Mouse (Mus musculus): ENCODE measurements around the gene Slc2a6.

DNA sequence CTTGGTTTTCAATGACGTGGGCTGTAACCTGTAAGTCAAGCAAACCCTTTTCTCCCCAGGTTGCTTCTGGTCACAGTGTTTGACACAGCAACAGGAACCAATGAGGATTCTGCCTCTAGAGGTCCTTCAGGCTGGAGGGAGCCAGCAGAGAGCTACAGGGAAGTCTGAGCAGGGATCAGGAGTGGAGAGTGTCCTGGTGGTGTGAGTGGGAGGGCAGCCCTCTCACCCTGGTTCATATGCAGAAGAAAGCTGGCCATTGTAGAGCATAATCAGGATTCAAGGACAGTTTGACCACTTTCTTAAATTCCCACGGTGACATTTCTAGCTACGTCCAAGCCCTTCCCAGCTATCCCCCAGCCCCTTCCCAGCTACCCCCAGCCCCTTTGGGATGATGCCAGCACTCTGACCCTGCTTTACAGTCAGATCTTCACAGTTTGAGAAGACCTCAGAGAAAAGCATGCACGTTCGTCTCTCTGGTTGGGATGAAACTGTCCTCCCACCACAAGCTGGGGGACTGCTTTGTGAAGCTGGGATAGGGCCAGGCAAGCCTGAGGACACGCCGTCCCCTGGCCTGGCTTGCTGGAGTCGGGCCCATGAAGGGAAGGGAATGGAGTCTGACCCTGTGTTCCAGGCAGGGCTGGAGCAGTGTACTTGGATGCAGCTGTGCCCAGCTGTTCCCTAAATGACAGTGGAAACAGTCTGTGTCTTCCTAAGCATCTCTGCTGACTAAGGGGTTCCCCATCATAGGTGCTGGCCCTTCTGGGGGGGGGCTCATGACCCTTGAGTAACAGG lies 18.4 kb upstream of the Slc2a6 start:
- no peak for TF ChIP-seq CTCF (IDR thresholded peaks at IDR 0.05; ENCODE audit: control insufficient read depth, insufficient read depth, insufficient read length)
- TF ChIP-seq CEBPB (IDR thresholded peaks at IDR 0.05; ENCODE audit: low read depth): no peak
- TF ChIP-seq MAX (IDR thresholded peaks at IDR 0.05): no peak
